Mouse (Mus musculus) liver, embryonic 14.5 days (tissue): ENCODE measurements around the gene Thumpd2. TPM values are rescaled to one million over a fixed set of nuclear protein-coding genes. Genes with fewer than 3 reads are reported as not detected.

Experiments used
- ATAC-seq: fragments of 200-750 bp; cut with Nextera tagmentation; 2 replicates; pipeline ENCODE4 v1.8.0; 2017; ENCODE audit warnings: moderate number of reproducible peaks, mild to moderate bottlenecking, moderate library complexity; ENCODE audit not compliant: insufficient read depth
- DNase-seq, 3 experiments: peaks; one replicate each; pipeline ENCODE4 v3.0.0-alpha.2; 2012 to 2013; ENCODE audit warnings: low read depth in 3 of 3, low spot score in 3 of 3
- H3K27ac ChIP-seq: fragments of 300-500 bp; sonication (generic); 2 replicates; pipeline ENCODE4 v1.5.1; 2014; ENCODE audit warnings: moderate library complexity, mild to moderate bottlenecking, control low read depth, inconsistent platforms
- H3K27me3 ChIP-seq: fragments of 300-500 bp; sonication (generic); 2 replicates; pipeline ENCODE4 v1.6.1; 2014; ENCODE audit warnings: mild to moderate bottlenecking, low read length, moderate library complexity; ENCODE audit not compliant: control insufficient read depth, insufficient read depth
- H3K36me3 ChIP-seq: fragments of 300-500 bp; sonication (generic); replicated peaks from 2 replicates; pipeline ENCODE4 v1.6.1; 2014; ENCODE audit warnings: low read depth; ENCODE audit not compliant: control insufficient read depth, insufficient read depth
- H3K4me1 ChIP-seq, 2 experiments: fragments of 200-500 bp in 1 of 2; fragments of 300-500 bp in 1 of 2; sonication (generic) in 1 of 2; replicated peaks; 2 replicates each; pipeline ENCODE4 v1.6.1; 2012 to 2014; ENCODE audit warnings: antibody characterized with exemption in 1 of 2, inconsistent platforms in 1 of 2, low read length in 1 of 2; ENCODE audit not compliant: control insufficient read depth in 2 of 2, insufficient read depth in 2 of 2
- H3K4me2 ChIP-seq: fragments of 300-500 bp; sonication (generic); 2 replicates; pipeline ENCODE4 v1.6.1; 2014; ENCODE audit warnings: low read depth, mild to moderate bottlenecking, control low read depth, moderate library complexity
- H3K4me3 ChIP-seq, 2 experiments: fragments of 200-500 bp in 1 of 2; fragments of 300-500 bp in 1 of 2; sonication (generic) in 1 of 2; 2 replicates each; pipeline ENCODE4 v1.5.1; 2012 to 2014; ENCODE audit warnings: low read depth in 2 of 2, low read length in 2 of 2, mild to moderate bottlenecking in 2 of 2, control low read depth in 1 of 2, inconsistent platforms in 1 of 2, moderate library complexity in 1 of 2; ENCODE audit not compliant: insufficient read depth in 1 of 2
- H3K9ac ChIP-seq: fragments of 300-500 bp; sonication (generic); replicated peaks from 2 replicates; pipeline ENCODE4 v1.6.1; 2014; ENCODE audit warnings: mild to moderate bottlenecking, control low read depth, moderate library complexity
- H3K9me3 ChIP-seq: fragments of 300-500 bp; sonication (generic); 2 replicates; pipeline ENCODE4 v1.6.1; 2016; ENCODE audit warnings: low read length, mixed read lengths; ENCODE audit not compliant: control insufficient read depth
- CTCF ChIP-seq: IDR thresholded peaks from 2 replicates; pipeline ENCODE4 v1.5.1; 2016; ENCODE audit warnings: antibody characterized with exemption, low read depth, control low read depth
- EP300 ChIP-seq: IDR thresholded peaks from 2 replicates; pipeline ENCODE4 v1.6.1; 2016; ENCODE audit warnings: antibody characterized with exemption, low read depth
- WGBS: fragments of 180-500 bp; shearing (Covaris S2); extraction: QIAGEN DNeasy Blood & Tissue Kit; methylation state at CpG from one replicate; pipeline ENCODE4 v1.1.7; 2014; ENCODE audit not compliant: insufficient replicate concordance; 5-methylcytosine and 5-hydroxymethylcytosine counted together
- polyA plus RNA-seq, 2 experiments: library from polyadenylated mRNA; depleted of rRNA in 1 of 2; stranded (reverse) in 1 of 2; unstranded in 1 of 2; fragments of >200 nt; fragmentation: Nextera tagmentation in 1 of 2; extraction: Ambion mirVana in 1 of 2; gene quantifications; 2 replicates each; pipeline versions ENCODE4 v1.2.1 to v1.2.3; 2012 to 2014

Gene Thumpd2
- polyA plus RNA-seq, 2 experiments, result 3.0 to 6.0 TPM

DNA sequence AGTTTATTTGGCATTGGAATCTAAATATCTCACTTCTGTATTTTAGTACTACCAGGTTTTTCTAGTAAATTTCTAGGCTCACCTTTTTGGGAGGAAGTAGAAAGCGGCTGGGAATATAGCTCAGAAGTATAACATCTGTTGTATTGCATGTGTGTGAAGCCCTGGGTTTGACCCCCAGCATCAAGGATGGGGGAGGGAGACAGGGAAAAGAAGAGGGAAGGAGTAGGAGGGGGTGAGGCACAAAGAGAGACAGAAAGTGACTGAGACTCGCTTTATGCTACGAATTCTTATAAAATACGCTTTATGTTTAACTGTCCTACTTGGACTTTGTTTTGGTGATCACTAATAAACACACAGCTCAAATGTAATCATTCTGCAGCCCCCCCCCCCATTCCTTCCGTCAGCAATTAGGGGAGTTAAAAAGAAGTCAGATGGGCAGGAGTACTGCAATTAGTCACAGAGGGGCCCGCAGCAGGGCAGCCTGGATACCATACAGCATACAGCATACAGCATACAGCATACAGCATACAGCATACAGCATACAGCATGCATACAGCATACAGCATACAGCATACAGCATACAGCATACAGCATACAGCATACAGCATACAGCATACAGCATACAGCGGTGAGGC, 16.8 kb downstream of the Thumpd2 start:
- ATAC-seq (no peak), DNase-seq (no peak)
- H3K27me3 ChIP-seq, result no peaks in the 10 kb centered on the region
- H3K9me3 ChIP-seq, result no peaks in the 10 kb centered on the region
- 83% methylated on average over 7 of the region's 7 CpGs for WGBS
- H3K27ac ChIP-seq, result no peak overlapping the region
- no peak overlapping the region for H3K9ac ChIP-seq
- no peak overlapping the region for H3K4me3 ChIP-seq
- TF ChIP-seq EP300 (no peak), CTCF (no peak)
- H3K4me1 ChIP-seq, result 0 out of 4 replicates have a peak, but pooled peaks cover 0 to 1% of the 10 kb centered on the region in 2 experiments
- peaks cover 11% of the 10 kb centered on the region for H3K36me3 ChIP-seq
- no peak overlapping the region for H3K4me2 ChIP-seq

DNA sequence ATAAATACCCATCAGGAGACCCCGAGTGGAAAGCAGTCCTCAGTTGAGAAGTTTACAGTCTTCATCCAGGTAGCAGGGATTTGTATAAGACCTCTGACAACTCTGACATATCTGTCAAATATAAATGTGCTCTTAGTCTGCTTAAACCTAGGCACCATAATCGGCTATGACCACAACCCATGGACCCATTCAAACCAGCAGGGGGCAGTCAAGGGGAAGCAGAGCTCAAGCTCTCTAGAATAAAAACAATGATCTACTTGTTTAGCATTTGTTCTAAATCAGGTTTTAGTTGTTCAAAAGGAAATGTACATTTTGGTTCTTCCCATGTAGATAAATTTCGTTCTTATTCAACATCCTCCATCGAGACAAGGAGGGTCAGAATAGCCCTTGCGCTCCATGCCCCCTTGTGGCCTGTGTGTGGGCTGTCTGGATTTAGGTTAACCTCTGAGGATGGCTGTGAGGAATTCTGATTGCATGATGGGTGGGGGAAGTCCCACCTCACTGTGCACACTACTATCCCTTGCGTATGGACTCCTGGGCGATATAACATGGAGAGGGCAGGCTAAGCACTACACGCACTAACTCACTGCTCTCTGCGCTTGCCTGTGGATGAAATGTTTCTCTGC, 19.2 kb downstream of the Thumpd2 start:
- no peak for DNase-seq
- Histone ChIP-seq H3K9ac (no peak overlapping the region), H3K4me2 (no peak overlapping the region), H3K27ac (no peak overlapping the region), H3K9me3 (no peaks in the 10 kb centered on the region), H3K4me1 (peaks cover 11 to 16% of the 10 kb centered on the region in 2 experiments), H3K27me3 (no peaks in the 10 kb centered on the region), H3K36me3 (peaks cover 3% of the 10 kb centered on the region; the same call in 1 of the 2 replicates), H3K4me3 (no peak overlapping the region)
- TF ChIP-seq CTCF, result peak; percentile 70
- no peak for TF ChIP-seq EP300
- no peak; the same call in 1 of the 2 replicates for ATAC-seq
- 68% methylated on average over 9 of the region's 9 CpGs for WGBS

DNA sequence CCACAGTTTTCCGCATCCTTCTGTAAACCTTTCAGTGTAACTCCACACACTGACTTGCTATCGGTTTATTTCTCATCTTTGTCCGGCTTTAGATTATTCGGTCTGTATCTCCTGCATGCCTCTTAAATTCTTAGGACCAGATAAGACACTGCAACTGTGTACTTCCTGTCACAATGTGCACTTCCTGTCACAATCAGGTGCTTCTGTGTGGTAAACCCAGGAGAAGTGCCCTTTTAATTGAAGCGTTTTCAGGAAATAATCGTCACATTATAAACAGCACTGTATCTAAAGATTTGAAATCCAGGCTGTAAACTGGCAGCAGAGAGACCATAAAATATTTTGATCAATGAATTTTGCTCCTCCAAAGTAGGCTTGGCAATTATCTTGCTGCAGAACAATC, 19.8 kb downstream of the Thumpd2 start:
- Histone ChIP-seq H3K27ac (no peak overlapping the region), H3K4me1 (peaks cover 11 to 18% of the 10 kb centered on the region in 2 experiments), H3K4me2 (no peak overlapping the region), H3K36me3 (peaks cover 3% of the 10 kb centered on the region; the same call in 1 of the 2 replicates), H3K9me3 (no peaks in the 10 kb centered on the region), H3K9ac (no peak overlapping the region), H3K4me3 (no peak overlapping the region), H3K27me3 (no peaks in the 10 kb centered on the region)
- ATAC-seq, result no peak
- no peak for DNase-seq
- TF ChIP-seq CTCF, result no peak
- no peak for TF ChIP-seq EP300
- WGBS, result 64% methylated on average over 6 of the region's 6 CpGs

DNA sequence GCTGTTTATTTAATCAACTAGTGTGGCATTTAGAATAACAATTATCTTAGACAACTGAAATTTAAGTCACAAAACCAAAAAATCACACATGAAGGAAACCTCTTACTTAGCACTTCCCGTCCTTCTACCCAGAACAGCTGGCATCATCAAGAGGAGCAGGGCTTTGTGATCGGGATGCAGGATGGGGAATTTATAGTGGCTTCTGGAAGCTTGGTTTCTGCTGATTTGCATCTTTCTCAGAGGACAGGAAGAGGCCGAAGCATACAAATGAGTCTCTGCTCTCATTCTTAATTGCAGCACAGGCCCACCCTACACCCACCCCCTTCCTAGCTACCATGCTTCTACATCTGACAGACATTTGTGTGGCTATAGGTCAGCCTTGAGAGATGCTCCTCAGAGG, 20.5 kb downstream of the Thumpd2 start:
- DNase-seq (no peak), ATAC-seq (no peak)
- no peak overlapping the region for H3K4me2 ChIP-seq
- 84% methylated on average over 3 of the region's 3 CpGs for WGBS
- peaks cover 11 to 18% of the 10 kb centered on the region in 2 experiments for H3K4me1 ChIP-seq
- H3K9me3 ChIP-seq, result no peaks in the 10 kb centered on the region
- H3K36me3 ChIP-seq, result peaks cover 3% of the 10 kb centered on the region; the same call in 1 of the 2 replicates
- H3K27ac ChIP-seq, result no peak overlapping the region
- H3K4me3 ChIP-seq, result no peak overlapping the region
- no peak overlapping the region for H3K9ac ChIP-seq
- TF ChIP-seq EP300 (no peak), CTCF (no peak)
- no peaks in the 10 kb centered on the region for H3K27me3 ChIP-seq

- Histone ChIP-seq H3K4me3 (no peak overlapping the region), H3K4me1 (peaks cover 18 to 26% of the 10 kb centered on the region in 2 experiments), H3K27ac (peak overlapping the region; percentile 21; the same call in 1 of the 2 replicates), H3K36me3 (peaks cover 10% of the 10 kb centered on the region; the same call in 1 of the 2 replicates), H3K9me3 (no peaks in the 10 kb centered on the region), H3K4me2 (no peak overlapping the region), H3K27me3 (no peaks in the 10 kb centered on the region), H3K9ac (no peak overlapping the region)
- DNase-seq (no peak), ATAC-seq (peak; percentile 67)
- TF ChIP-seq CTCF (no peak), EP300 (peak; percentile 49)
- WGBS, result 26% methylated on average over 2 of the region's 2 CpGs
Observed at GRCm38 (mm10) chr17:81041662-81042061, 23.2 kb downstream of the Thumpd2 start.
